Mouse (Mus musculus): ENCODE results near the gene Zfp523. TPM values are rescaled to one million over a fixed set of nuclear protein-coding genes. Genes with fewer than 3 reads are reported as not detected.

The Zfp523 gene
- polyA plus RNA-seq, 1 experiment from 2014 or later = 32.5 TPM

- DNase-seq (ENCODE audit: low spot score) = no peak
- H3K4me1 ChIP-seq (ENCODE audit: control insufficient read depth, insufficient read depth, low read length) = peaks cover 10% of the 10 kb centered on the region; the same call in 1 of the 2 replicates
- H3K9ac ChIP-seq (ENCODE audit: low read length) = no peak overlapping the region
- H3K36me3 ChIP-seq (ENCODE audit: control insufficient read depth, insufficient read depth, low read length) = no peaks in the 10 kb centered on the region
- H3K27ac ChIP-seq (ENCODE audit: low read depth, low read length) = no peak overlapping the region
- H3K9me3 ChIP-seq (ENCODE audit: control insufficient read depth, low read length) = no peaks in the 10 kb centered on the region
- no peak overlapping the region for H3K4me2 ChIP-seq (ENCODE audit: low read depth)
- 87% methylated on average over 10 of the region's 10 CpGs for WGBS
- no peak overlapping the region for H3K4me3 ChIP-seq (ENCODE audit: low read depth, low read length)
- ATAC-seq (ENCODE audit: insufficient read depth, low FRiP score, low TSS enrichment) = no peak
- H3K27me3 ChIP-seq (ENCODE audit: control insufficient read depth, insufficient read depth, low read length) = no peaks in the 10 kb centered on the region
These were observed 47.7 kb downstream of the Zfp523 start for GRCm38 (mm10) chr17:28224615-28225014.

- ATAC-seq (ENCODE audit: insufficient read depth, low FRiP score, low TSS enrichment) (peak; percentile 61), DNase-seq (ENCODE audit: low spot score) (peak; percentile 91)
- Histone ChIP-seq H3K9me3 (ENCODE audit: control insufficient read depth, low read length) (no peaks in the 10 kb centered on the region), H3K27me3 (ENCODE audit: control insufficient read depth, insufficient read depth, low read length) (no peaks in the 10 kb centered on the region), H3K4me1 (ENCODE audit: control insufficient read depth, insufficient read depth, low read length) (peaks cover 10% of the 10 kb centered on the region; the same call in 1 of the 2 replicates), H3K36me3 (ENCODE audit: control insufficient read depth, insufficient read depth, low read length) (no peaks in the 10 kb centered on the region), H3K4me2 (ENCODE audit: low read depth) (peak overlapping the region; percentile 62), H3K27ac (ENCODE audit: low read depth, low read length) (no peak overlapping the region; the same call in 1 of the 2 replicates), H3K9ac (ENCODE audit: low read length) (peak overlapping the region; percentile 43), H3K4me3 (ENCODE audit: low read depth, low read length) (peak overlapping the region; percentile 29)
- whole genome bisulfite sequencing = under 1% methylated on average over 21 of the region's 21 CpGs
These were observed 49.1 kb downstream of the Zfp523 start for GRCm38 (mm10) chr17:28226014-28226413.

DNA sequence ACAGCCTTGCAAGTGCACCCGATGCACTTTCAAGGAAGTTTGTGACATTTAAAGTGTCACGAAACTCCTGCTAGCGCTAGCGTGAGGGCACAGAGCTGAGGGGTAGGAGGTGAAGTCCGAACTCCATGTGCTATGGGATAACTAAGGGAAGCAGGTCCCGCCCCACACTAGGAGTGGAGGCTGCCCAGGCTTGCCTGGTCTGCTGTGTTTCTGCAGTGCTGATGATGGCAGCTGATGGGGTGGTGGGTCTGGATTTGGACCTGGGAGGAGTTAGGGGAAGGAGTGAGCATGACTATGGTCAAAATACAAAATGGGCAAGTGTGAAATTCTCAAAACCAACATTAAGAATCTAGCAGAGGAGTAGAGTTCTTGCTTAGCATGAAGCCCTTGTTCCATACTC lies 53.6 kb downstream of the Zfp523 start:
- Histone ChIP-seq H3K4me2 (ENCODE audit: low read depth) (no peak overlapping the region), H3K27me3 (ENCODE audit: control insufficient read depth, insufficient read depth, low read length) (no peaks in the 10 kb centered on the region), H3K4me3 (ENCODE audit: low read depth, low read length) (no peak overlapping the region), H3K9ac (ENCODE audit: low read length) (no peak overlapping the region), H3K9me3 (ENCODE audit: control insufficient read depth, low read length) (no peaks in the 10 kb centered on the region), H3K36me3 (ENCODE audit: control insufficient read depth, insufficient read depth, low read length) (no peaks in the 10 kb centered on the region), H3K27ac (ENCODE audit: low read depth, low read length) (no peak overlapping the region), H3K4me1 (ENCODE audit: control insufficient read depth, insufficient read depth, low read length) (0 out of 2 replicates have a peak, but pooled peaks cover 4% of the 10 kb centered on the region)
- WGBS = 89% methylated on average over 6 of the region's 6 CpGs
- ATAC-seq (ENCODE audit: insufficient read depth, low FRiP score, low TSS enrichment) (no peak), DNase-seq (ENCODE audit: low spot score) (no peak)

DNA sequence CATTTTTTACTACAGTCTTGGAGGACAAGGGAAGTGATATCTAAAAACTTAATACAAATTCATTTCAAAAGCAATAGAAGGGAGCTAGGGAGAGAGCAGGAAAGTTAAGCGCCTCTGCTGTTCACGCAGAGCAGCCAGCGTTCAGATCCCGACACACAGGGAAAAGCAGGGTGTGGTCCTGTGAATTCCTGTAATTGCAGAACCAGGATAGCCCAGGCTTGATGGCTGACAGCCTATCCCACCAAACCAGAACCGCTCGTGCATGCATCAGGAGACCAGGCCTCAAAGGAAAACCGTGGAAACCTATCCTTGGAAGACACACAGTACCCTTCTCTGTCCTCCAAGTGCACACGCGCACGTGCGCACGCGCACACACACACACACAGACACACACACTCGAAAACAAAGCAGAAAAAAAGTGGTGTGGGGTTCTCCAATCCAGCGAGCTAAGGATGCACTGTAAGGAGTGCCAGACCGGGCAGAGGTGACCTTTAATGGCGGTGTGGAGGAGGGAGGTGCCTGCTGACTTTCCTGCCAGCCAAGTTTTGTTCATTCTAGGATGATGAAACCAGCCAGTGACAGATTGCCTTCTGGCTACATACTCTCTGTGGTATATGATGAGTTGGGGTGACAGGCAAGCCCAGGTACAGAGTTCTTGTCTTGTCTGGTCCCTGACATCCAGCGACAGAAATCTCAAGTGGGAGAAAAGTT lies 54.3 kb downstream of the Zfp523 start:
- DNase-seq (ENCODE audit: low spot score) (no peak), ATAC-seq (ENCODE audit: insufficient read depth, low FRiP score, low TSS enrichment) (no peak)
- Histone ChIP-seq H3K36me3 (ENCODE audit: control insufficient read depth, insufficient read depth, low read length) (no peaks in the 10 kb centered on the region), H3K4me3 (ENCODE audit: low read depth, low read length) (no peak overlapping the region), H3K4me2 (ENCODE audit: low read depth) (no peak overlapping the region), H3K9me3 (ENCODE audit: control insufficient read depth, low read length) (no peaks in the 10 kb centered on the region), H3K4me1 (ENCODE audit: control insufficient read depth, insufficient read depth, low read length) (no peaks in the 10 kb centered on the region), H3K9ac (ENCODE audit: low read length) (no peak overlapping the region), H3K27ac (ENCODE audit: low read depth, low read length) (no peak overlapping the region), H3K27me3 (ENCODE audit: control insufficient read depth, insufficient read depth, low read length) (no peaks in the 10 kb centered on the region)
- 86% methylated on average over 18 of the region's 18 CpGs for WGBS

DNA sequence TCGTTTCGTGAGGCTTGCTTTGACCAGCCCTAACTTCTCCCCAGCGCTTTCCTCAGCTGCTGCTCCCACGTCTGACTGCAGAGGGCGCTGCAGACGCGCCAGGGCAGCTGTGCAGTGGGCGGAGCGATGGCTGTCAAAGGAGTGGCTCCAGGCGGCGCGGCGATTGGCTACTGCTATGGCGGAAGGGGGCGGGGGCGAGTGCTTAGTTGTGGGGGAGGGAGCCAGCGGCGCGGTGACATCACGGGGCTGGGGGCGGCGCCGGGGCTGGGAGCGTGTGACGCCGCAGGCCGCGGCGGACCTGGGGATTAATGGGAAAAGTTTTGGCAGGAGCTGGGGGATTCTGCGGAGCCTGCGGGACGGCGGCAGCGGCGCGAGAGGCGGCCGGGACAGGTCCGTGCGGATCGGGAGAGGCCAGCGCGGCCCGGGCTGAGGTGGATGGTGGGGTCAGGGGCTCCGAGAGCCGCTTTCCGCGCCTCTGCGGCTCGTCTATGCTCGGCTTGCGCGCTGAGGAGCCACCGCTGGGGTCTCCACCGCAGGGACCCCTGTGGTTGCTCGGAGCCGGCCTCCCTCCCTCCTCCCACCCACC lies 55.6 kb downstream of the Zfp523 start, which contains the start of gene Ppard:
Gene Ppard, plus strand, starts transcription at position 226 of the 586 bp plus-strand sequence.
- peak; percentile 91 for ATAC-seq (ENCODE audit: insufficient read depth, low FRiP score, low TSS enrichment)
- Histone ChIP-seq H3K4me3 (ENCODE audit: low read depth, low read length) (peak within 1 kb of the TSS; percentile 82), H3K9ac (ENCODE audit: low read length) (peak within 1 kb of the TSS; percentile 69), H3K27ac (ENCODE audit: low read depth, low read length) (no peak within 1 kb of the TSS), H3K4me1 (ENCODE audit: control insufficient read depth, insufficient read depth, low read length) (no peaks in the 10 kb centered on the region), H3K27me3 (ENCODE audit: control insufficient read depth, insufficient read depth, low read length) (no peaks in the 10 kb centered on the region), H3K4me2 (ENCODE audit: low read depth) (peak within 1 kb of the TSS; percentile 90), H3K36me3 (ENCODE audit: control insufficient read depth, insufficient read depth, low read length) (no peaks in the 10 kb centered on the region), H3K9me3 (ENCODE audit: control insufficient read depth, low read length) (no peaks in the 10 kb centered on the region)
- DNase-seq (ENCODE audit: low spot score) = peak; percentile 99
- WGBS = 1% methylated on average over 28 of the region's 57 CpGs

GRCm38 (mm10) chr17:28233091-28233731 lies 56.3 kb downstream of the Zfp523 start:
- Histone ChIP-seq H3K9ac (ENCODE audit: low read length) (peak overlapping the region; percentile 69), H3K27ac (ENCODE audit: low read depth, low read length) (no peak overlapping the region), H3K4me2 (ENCODE audit: low read depth) (peak overlapping the region; percentile 90), H3K36me3 (ENCODE audit: control insufficient read depth, insufficient read depth, low read length) (no peaks in the 10 kb centered on the region), H3K27me3 (ENCODE audit: control insufficient read depth, insufficient read depth, low read length) (no peaks in the 10 kb centered on the region), H3K4me1 (ENCODE audit: control insufficient read depth, insufficient read depth, low read length) (no peaks in the 10 kb centered on the region), H3K9me3 (ENCODE audit: control insufficient read depth, low read length) (no peaks in the 10 kb centered on the region), H3K4me3 (ENCODE audit: low read depth, low read length) (peak overlapping the region; percentile 82)
- ATAC-seq (ENCODE audit: insufficient read depth, low FRiP score, low TSS enrichment) = peak; percentile 60; the same call in 1 of the 2 replicates
- 6% methylated on average over 16 of the region's 17 CpGs for WGBS
- DNase-seq (ENCODE audit: low spot score) = no peak

GRCm38 (mm10) chr17:28234641-28235040 lies 57.7 kb downstream of the Zfp523 start:
- no peaks in the 10 kb centered on the region for H3K27me3 ChIP-seq (ENCODE audit: control insufficient read depth, insufficient read depth, low read length)

GRCm38 (mm10) chr17:28235982-28236635 lies 59.2 kb downstream of the Zfp523 start:
- Histone ChIP-seq H3K27ac (ENCODE audit: low read depth, low read length) (no peak overlapping the region), H3K27me3 (ENCODE audit: control insufficient read depth, insufficient read depth, low read length) (no peaks in the 10 kb centered on the region), H3K4me3 (ENCODE audit: low read depth, low read length) (no peak overlapping the region), H3K9me3 (ENCODE audit: control insufficient read depth, low read length) (no peaks in the 10 kb centered on the region), H3K9ac (ENCODE audit: low read length) (no peak overlapping the region), H3K4me2 (ENCODE audit: low read depth) (no peak overlapping the region), H3K4me1 (ENCODE audit: control insufficient read depth, insufficient read depth, low read length) (no peaks in the 10 kb centered on the region), H3K36me3 (ENCODE audit: control insufficient read depth, insufficient read depth, low read length) (no peaks in the 10 kb centered on the region)
- ATAC-seq (ENCODE audit: insufficient read depth, low FRiP score, low TSS enrichment) (no peak), DNase-seq (ENCODE audit: low spot score) (no peak)
- 83% methylated on average over 7 of the region's 7 CpGs for WGBS

More at GRCm38 (mm10) chr17:28234641-28235040, 57.7 kb downstream of the Zfp523 start:
- DNase-seq (ENCODE audit: low spot score) (no peak), ATAC-seq (ENCODE audit: insufficient read depth, low FRiP score, low TSS enrichment) (no peak)
- no peak overlapping the region for H3K9ac ChIP-seq (ENCODE audit: low read length)
- H3K27ac ChIP-seq (ENCODE audit: low read depth, low read length) = no peak overlapping the region
- H3K9me3 ChIP-seq (ENCODE audit: control insufficient read depth, low read length) = no peaks in the 10 kb centered on the region
- H3K4me1 ChIP-seq (ENCODE audit: control insufficient read depth, insufficient read depth, low read length) = no peaks in the 10 kb centered on the region
- H3K4me2 ChIP-seq (ENCODE audit: low read depth) = no peak overlapping the region
- H3K36me3 ChIP-seq (ENCODE audit: control insufficient read depth, insufficient read depth, low read length) = no peaks in the 10 kb centered on the region
- H3K4me3 ChIP-seq (ENCODE audit: low read depth, low read length) = no peak overlapping the region
- WGBS = 85% methylated on average over 5 of the region's 5 CpGs

Measured in neural tube, embryonic 11.5 days (tissue).